Mouse (Mus musculus) thymus, postnatal 10 days (tissue): Measurements from ENCODE around the gene Igfl3.

Source experiments
- DNase-seq, 2 experiments: peaks; one replicate each; pipeline ENCODE4 v3.0.0; 2021; ENCODE audit warnings: low spot score in 2 of 2

Gene Igfl3

DNA sequence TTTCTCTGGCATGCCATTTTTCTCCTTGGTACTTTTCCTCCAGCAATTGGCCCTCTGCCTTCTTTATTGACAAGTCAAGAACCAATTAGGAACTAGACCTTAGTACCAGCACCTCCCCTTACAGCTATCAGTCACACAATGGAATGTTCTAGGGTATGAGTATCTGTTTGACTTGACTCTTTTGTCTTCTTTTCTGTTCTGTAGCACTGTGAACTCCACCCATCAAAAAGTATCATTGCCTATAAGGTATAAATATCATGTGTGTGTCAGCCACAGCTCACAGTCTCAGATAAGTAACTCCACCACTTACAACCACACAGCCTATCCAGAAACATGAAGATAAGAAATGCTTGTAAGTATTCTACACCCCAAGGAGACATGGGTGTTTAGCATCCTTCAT lies at the start of gene Igfl3:
Gene Igfl3 (plus strand): TSS at position 301 of the 400 bp plus-strand sequence.
- DNase-seq = no peak

DNA sequence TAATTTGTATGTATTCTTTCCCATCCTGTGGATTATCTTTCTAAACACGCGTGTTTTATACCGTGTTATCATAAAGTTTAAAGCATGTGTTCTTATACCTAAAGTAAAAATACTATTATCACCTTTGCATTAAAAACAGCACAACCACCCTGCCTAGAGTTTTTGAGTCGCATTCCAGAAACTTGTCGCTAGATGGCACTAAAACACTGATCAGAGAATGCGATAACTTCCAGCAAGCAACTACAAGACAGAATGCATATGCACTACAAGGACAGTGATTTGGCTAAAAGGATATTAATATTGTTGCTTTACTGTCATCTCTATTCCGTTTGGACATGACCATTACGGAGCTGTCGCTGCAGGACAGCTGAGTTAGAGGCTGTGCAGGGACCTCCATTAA lies 34.6 kb downstream of the Igfl3 start:
- DNase-seq = no peak

DNA sequence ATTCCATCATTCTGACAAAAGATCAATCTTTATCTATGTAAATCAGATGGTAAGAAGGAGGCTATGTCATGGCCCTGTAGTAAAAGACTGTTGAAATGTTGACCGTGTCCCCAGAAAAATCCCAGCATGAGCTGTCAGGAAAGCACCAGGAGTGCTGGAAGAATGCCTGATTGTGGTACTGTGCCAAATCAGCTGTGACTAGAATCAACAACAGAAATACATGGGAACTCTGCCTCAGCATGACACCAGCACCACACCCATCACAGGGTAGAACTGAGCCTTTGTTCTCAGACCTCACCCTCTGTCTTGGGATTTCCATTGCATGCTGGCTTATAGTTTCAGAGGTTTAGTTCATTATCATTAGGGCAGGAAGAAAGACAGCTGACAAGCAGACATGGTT lies 38.4 kb downstream of the Igfl3 start:
- no peak for DNase-seq
